ENCODE assay signal across 8 mouse cellular contexts in the genomic region with DNA sequence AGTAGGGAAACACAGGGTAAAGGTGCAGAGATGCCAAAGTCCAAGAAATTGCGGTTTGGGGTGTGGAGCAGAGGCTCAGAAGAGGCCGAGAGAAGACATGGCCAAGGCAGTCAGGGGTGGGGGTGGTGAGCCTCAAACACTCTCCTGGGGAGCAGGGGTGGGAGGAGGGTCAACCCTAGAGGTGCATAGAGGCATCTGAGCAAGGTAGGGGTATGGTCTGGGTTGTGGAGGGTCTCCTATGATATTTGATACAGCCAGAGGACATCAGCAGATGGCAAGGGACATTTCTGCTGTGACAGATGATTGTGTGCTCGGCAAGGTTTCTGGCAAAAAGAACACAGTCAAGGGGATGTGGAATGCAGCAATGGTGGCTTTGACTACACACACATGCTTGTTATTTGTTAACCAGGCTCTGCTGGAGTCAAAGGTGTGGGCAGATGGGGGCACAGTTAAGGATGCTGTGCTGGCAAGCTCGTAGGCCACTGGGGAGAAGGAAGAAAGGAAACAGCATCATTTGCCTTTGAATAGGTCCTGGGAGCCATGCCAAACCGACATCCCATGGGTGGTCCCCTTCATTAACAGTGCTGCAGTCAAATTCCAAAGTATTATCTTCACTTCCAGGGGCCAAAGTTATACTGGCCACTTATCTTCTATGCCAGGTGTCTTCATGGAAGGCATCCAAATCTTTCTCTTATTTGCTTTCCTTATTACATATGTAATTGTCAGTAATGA. TPM values are rescaled to one million over a fixed set of nuclear protein-coding genes. Genes with fewer than 3 reads are reported as not detected.
DNase-seq lines count a peak whose midpoint lies in the region; ATAC-seq and TF ChIP-seq lines count a peak whose summit lies in the region.
"Had no signal": no experiment of that assay in that cellular context is flagged by ENCODE, and none has a peak within 500 bp of the region (broad histone marks: within the 10 kb centered on the region; RNA-seq: fewer than 3 reads in every experiment).

No protein-coding gene starts in this region.

- no peaks in the 10 kb centered on the region for H3K27me3 ChIP-seq in liver, embryonic 15.5 days
- H3K27me3 ChIP-seq in embryonic facial prominence, embryonic 15.5 days, result no peaks in the 10 kb centered on the region
- no peaks in the 10 kb centered on the region for H3K27me3 ChIP-seq in kidney, postnatal 0 days (ENCODE audit: insufficient read depth, low read length)
- no peaks in the 10 kb centered on the region for H3K27me3 ChIP-seq in midbrain, embryonic 15.5 days (replicated peaks)

- peak; percentile 27; the same call in 1 of the 2 replicates for ATAC-seq in liver, embryonic 15.5 days (ENCODE audit: insufficient read depth)
- ATAC-seq in embryonic facial prominence, embryonic 15.5 days (ENCODE audit: insufficient number of reproducible peaks, low FRiP score, low TSS enrichment, low read depth), result peak; percentile 48; the same call in 1 of the 2 replicates
- no peak for ATAC-seq in kidney, postnatal 0 days (replicated peaks; ENCODE audit: low FRiP score, low read depth)
- peak; percentile 78 for ATAC-seq in midbrain, embryonic 15.5 days (replicated peaks)
- ATAC-seq in activated CD4-positive, CD25-positive, alpha-beta regulatory T cell, adult 4 months, result no peak

- 44% methylated on average over 5 of the region's 5 CpGs for WGBS in liver, embryonic 15.5 days (ENCODE audit: insufficient replicate concordance)
- WGBS in embryonic facial prominence, embryonic 15.5 days, result 36% methylated on average over 5 of the region's 5 CpGs
- 33% methylated on average over 5 of the region's 5 CpGs for WGBS in kidney, postnatal 0 days
- WGBS in midbrain, embryonic 15.5 days, result 31% methylated on average over 5 of the region's 5 CpGs

- no peaks in the 10 kb centered on the region for H3K36me3 ChIP-seq in liver, embryonic 15.5 days (replicated peaks)
- no peaks in the 10 kb centered on the region for H3K36me3 ChIP-seq in embryonic facial prominence, embryonic 15.5 days
- H3K36me3 ChIP-seq in kidney, postnatal 0 days (ENCODE audit: insufficient read depth, low read length), result no peaks in the 10 kb centered on the region
- no peaks in the 10 kb centered on the region for H3K36me3 ChIP-seq in midbrain, embryonic 15.5 days (replicated peaks)

- H3K4me1 ChIP-seq in liver, embryonic 15.5 days (replicated peaks), result peaks cover 32% of the 10 kb centered on the region
- peaks cover 11% of the 10 kb centered on the region for H3K4me1 ChIP-seq in embryonic facial prominence, embryonic 15.5 days
- H3K4me1 ChIP-seq in kidney, postnatal 0 days (replicated peaks; ENCODE audit: insufficient read depth, low read length), result no peaks in the 10 kb centered on the region
- peaks cover 8% of the 10 kb centered on the region; the same call in 1 of the 2 replicates for H3K4me1 ChIP-seq in midbrain, embryonic 15.5 days

- no peak overlapping the region for H3K4me2 ChIP-seq in liver, embryonic 15.5 days
- no peak overlapping the region for H3K4me2 ChIP-seq in embryonic facial prominence, embryonic 15.5 days (replicated peaks)
- H3K4me2 ChIP-seq in kidney, postnatal 0 days (ENCODE audit: low read length), result no peak overlapping the region
- no peak overlapping the region for H3K4me2 ChIP-seq in midbrain, embryonic 15.5 days

- H3K4me3 ChIP-seq in liver, embryonic 15.5 days (replicated peaks), result no peak overlapping the region
- no peak overlapping the region for H3K4me3 ChIP-seq in embryonic facial prominence, embryonic 15.5 days (replicated peaks)
- H3K4me3 ChIP-seq in kidney, postnatal 0 days (replicated peaks; ENCODE audit: low read depth, low read length), result no peak overlapping the region
- H3K4me3 ChIP-seq in midbrain, embryonic 15.5 days, result no peak overlapping the region

- no peak for DNase-seq in liver
- peak; percentile 31 for DNase-seq in kidney, postnatal 0 days (ENCODE audit: low spot score)
- DNase-seq in layer of hippocampus, postnatal 36 days, result no peak

- H3K27ac ChIP-seq in liver, embryonic 15.5 days (replicated peaks), result no peak overlapping the region
- no peak overlapping the region for H3K27ac ChIP-seq in embryonic facial prominence, embryonic 15.5 days (replicated peaks)
- no peak overlapping the region for H3K27ac ChIP-seq in kidney, postnatal 0 days
- no peak overlapping the region for H3K27ac ChIP-seq in midbrain, embryonic 15.5 days

- H3K9ac ChIP-seq in liver, embryonic 15.5 days, result no peak overlapping the region
- H3K9ac ChIP-seq in embryonic facial prominence, embryonic 15.5 days, result no peak overlapping the region
- no peak overlapping the region for H3K9ac ChIP-seq in kidney, postnatal 0 days (ENCODE audit: low read depth, low read length)
- H3K9ac ChIP-seq in midbrain, embryonic 15.5 days, result no peak overlapping the region

- H3K9me3 ChIP-seq in liver, embryonic 15.5 days (replicated peaks), result no peaks in the 10 kb centered on the region
- H3K9me3 ChIP-seq in embryonic facial prominence, embryonic 15.5 days (replicated peaks), result no peaks in the 10 kb centered on the region
- no peaks in the 10 kb centered on the region for H3K9me3 ChIP-seq in kidney, postnatal 0 days (replicated peaks; ENCODE audit: low read length)
- H3K9me3 ChIP-seq in midbrain, embryonic 15.5 days, result no peaks in the 10 kb centered on the region

- TF ChIP-seq CTCF in kidney, postnatal 0 days (IDR thresholded peaks at IDR 0.05; ENCODE audit: low read depth), result no peak

RNA-seq across cellular contexts. Expression of gene Acer3, which starts 2.4 kb away (rescaled TPM):
- polyA plus RNA-seq in liver, embryonic 15.5 days (2015; fragmentation: Nextera tagmentation; extraction: Ambion mirVana), result 25.0 and 26.9 TPM in 2 replicates
- polyA plus RNA-seq in embryonic facial prominence, embryonic 15.5 days (2015; fragmentation: Nextera tagmentation; extraction: Ambion mirVana), result 43.5 and 43.9 TPM in 2 replicates
- 22.1 and 25.1 TPM in 2 replicates for polyA plus RNA-seq in kidney, postnatal 0 days (2015; fragmentation: Nextera tagmentation; extraction: Ambion mirVana)
- polyA plus RNA-seq in midbrain, embryonic 15.5 days (2015; fragmentation: Nextera tagmentation; extraction: Ambion mirVana), result 18.3 and 18.8 TPM in 2 replicates
- 10 to 100 TPM; 12.7 to 13.0 TPM for polyA plus RNA-seq in activated CD4-positive, CD25-positive, alpha-beta regulatory T cell, adult 4 months (2017; shearing (Covaris generic))
- 10 to 100 TPM; 21.0 to 21.4 TPM for total RNA-seq in layer of hippocampus, postnatal 36 days (2021)

RNA-seq across cellular contexts. Expression of gene Tsku, which starts 37.7 kb away (rescaled TPM):
- polyA plus RNA-seq in liver, embryonic 15.5 days (2015; fragmentation: Nextera tagmentation; extraction: Ambion mirVana), result 1.3 and 1.6 TPM in 2 replicates
- 17.0 and 20.7 TPM in 2 replicates for polyA plus RNA-seq in embryonic facial prominence, embryonic 15.5 days (2015; fragmentation: Nextera tagmentation; extraction: Ambion mirVana)
- 7.1 and 8.3 TPM in 2 replicates for polyA plus RNA-seq in kidney, postnatal 0 days (2015; fragmentation: Nextera tagmentation; extraction: Ambion mirVana)
- polyA plus RNA-seq in midbrain, embryonic 15.5 days (2015; fragmentation: Nextera tagmentation; extraction: Ambion mirVana), result 8.5 and 8.9 TPM in 2 replicates
- polyA plus RNA-seq in activated CD4-positive, CD25-positive, alpha-beta regulatory T cell, adult 4 months (2017; shearing (Covaris generic)), result not detected
- total RNA-seq in layer of hippocampus, postnatal 36 days (2021), result 1 to 10 TPM; 1.4 TPM
- total RNA-seq: hematopoietic stem cell, adult 5-6 weeks had no signal

Comparison
In these comparisons a context has a peak if more than half of its experiments do, and no peak if none do; other contexts are left out.
1. ATAC-seq: peak in liver, embryonic 15.5 days (single experiment), embryonic facial prominence, embryonic 15.5 days (single experiment) and midbrain, embryonic 15.5 days (single experiment); none in kidney, postnatal 0 days (single experiment) and activated CD4-positive, CD25-positive, alpha-beta regulatory T cell, adult 4 months (single experiment).